Mouse (Mus musculus) adrenal gland, postnatal 25 days (tissue): ENCODE measurements around the gene Rtel1. TPM values are rescaled to one million over a fixed set of nuclear protein-coding genes. Genes with fewer than 3 reads are reported as not detected.

Experiments
- DNase-seq: peaks from one replicate; pipeline ENCODE4 v3.0.0; 2021; ENCODE audit warnings: mixed read lengths
- long read RNA-seq: library from polyadenylated mRNA; stranded (forward); transcript quantifications from one replicate; pipeline ENCODE4 v2.0.0, GENCODE M21; 2021
- total RNA-seq: library from RNA; stranded (reverse); gene quantifications from 2 replicates; pipeline ENCODE4 v1.2.3, GENCODE M21; 2021

Rtel1 gene
- 43.4 and 44.7 TPM in 2 replicates for total RNA-seq
- long read RNA-seq, partial matches to known transcripts: 0 of 3 reads
- long read RNA-seq, other reads (novel, unspliced or antisense): 3 of 3 reads

GRCm38 (mm10) chr2:181319248-181320102 is at the start of gene Rtel1:
Rtel1 (plus strand) TSS chr2:181319739.
- DNase-seq: peak; percentile 82

GRCm38 (mm10) chr2:181272092-181272491 is 47.4 kb upstream of the Rtel1 start:
- DNase-seq: no peak

- no peak for DNase-seq
Measured at GRCm38 (mm10) chr2:181273829-181274228, 45.7 kb upstream of the Rtel1 start.

- DNase-seq: no peak
Measured at GRCm38 (mm10) chr2:181274639-181275038, 44.9 kb upstream of the Rtel1 start.

- no peak for DNase-seq
Measured at GRCm38 (mm10) chr2:181276766-181277165, 42.8 kb upstream of the Rtel1 start.

- no peak for DNase-seq
Measured at GRCm38 (mm10) chr2:181277866-181278265, 41.7 kb upstream of the Rtel1 start.

GRCm38 (mm10) chr2:181279968-181280367 is 39.6 kb upstream of the Rtel1 start:
- DNase-seq: no peak

GRCm38 (mm10) chr2:181286629-181287337 is 32.8 kb upstream of the Rtel1 start:
- DNase-seq: no peak

- DNase-seq: peak; percentile 86
Measured at GRCm38 (mm10) chr2:181287338-181287957, 32.1 kb upstream of the Rtel1 start.

- peak; percentile 93 for DNase-seq
Measured at GRCm38 (mm10) chr2:181287958-181288350, 31.6 kb upstream of the Rtel1 start, which contains the start of gene Gmeb2. Gmeb2 (minus strand) TSS chr2:181288035.

GRCm38 (mm10) chr2:181288691-181289090 is 30.8 kb upstream of the Rtel1 start:
- no peak for DNase-seq

- no peak for DNase-seq
Measured at GRCm38 (mm10) chr2:181290937-181291336, 28.6 kb upstream of the Rtel1 start.

GRCm38 (mm10) chr2:181302041-181302440 is 17.5 kb upstream of the Rtel1 start:
- peak; percentile 14 for DNase-seq

- DNase-seq: no peak
Measured at GRCm38 (mm10) chr2:181304944-181305343, 14.6 kb upstream of the Rtel1 start.

- DNase-seq: peak; percentile 32
Measured at GRCm38 (mm10) chr2:181307144-181307804, 12.3 kb upstream of the Rtel1 start.

- no peak for DNase-seq
Measured at GRCm38 (mm10) chr2:181312435-181312834, 7.1 kb upstream of the Rtel1 start.

GRCm38 (mm10) chr2:181313006-181313343 is 6.6 kb upstream of the Rtel1 start:
- DNase-seq: no peak

- DNase-seq: peak; percentile 16
Measured at GRCm38 (mm10) chr2:181313344-181314079, 6.0 kb upstream of the Rtel1 start.

- DNase-seq: peak; percentile 69
Measured at GRCm38 (mm10) chr2:181314080-181314810, 5.3 kb upstream of the Rtel1 start, which contains the start of gene Stmn3. Stmn3 (minus strand) TSS chr2:181314500.

- no peak for DNase-seq
Measured at GRCm38 (mm10) chr2:181320103-181320499, 562 bp downstream of the Rtel1 start.

- DNase-seq: no peak
Measured at GRCm38 (mm10) chr2:181322136-181322535, 2.6 kb downstream of the Rtel1 start.
